In genomic region chr5:53543945-53544344, GRCm38 (mm10) we compare ENCODE assay signal across 12 mouse cellular contexts.
"Had no signal": no experiment of that assay in that cellular context is flagged by ENCODE, and none has a peak within 500 bp of the region (broad histone marks: within the 10 kb centered on the region; RNA-seq: fewer than 3 reads in every experiment).

No protein-coding gene starts in this region.

- H3K4me1 ChIP-seq: limb, embryonic 10.5 days; liver, embryonic 12.5 days; midbrain, embryonic 10.5 days had no signal

- H3K9me3 ChIP-seq: limb, embryonic 10.5 days; liver, embryonic 12.5 days; lung, embryonic 15.5 days; midbrain, embryonic 10.5 days had no signal

- H3K27me3 ChIP-seq: liver, embryonic 12.5 days; lung, embryonic 15.5 days had no signal

- H3K27ac ChIP-seq: left cerebral cortex, adult 2 months; limb, embryonic 10.5 days; liver, embryonic 12.5 days; lung, embryonic 15.5 days; midbrain, embryonic 10.5 days; stomach, postnatal 0 days had no signal

- H3K4me2 ChIP-seq: liver, embryonic 12.5 days; lung, embryonic 15.5 days had no signal

- H3K9ac ChIP-seq: liver, embryonic 12.5 days; lung, embryonic 15.5 days had no signal

- H3K4me3 ChIP-seq: left cerebral cortex, adult 2 months; limb, embryonic 10.5 days; liver, embryonic 12.5 days; lung, embryonic 15.5 days; midbrain, embryonic 10.5 days had no signal

- H3K36me3 ChIP-seq: limb, embryonic 10.5 days; liver, embryonic 12.5 days; lung, embryonic 15.5 days; midbrain, embryonic 10.5 days had no signal

- DNase-seq: kidney, adult 8-10 months; kidney, postnatal 25 days; lung, postnatal 14 days; midbrain, embryonic 14.5 days; right cerebral cortex, postnatal 14 days; thymus, postnatal 4 days had no signal
